Mouse (Mus musculus): ENCODE results near the gene N4bp3. TPM values are rescaled to one million over a fixed set of nuclear protein-coding genes. Genes with fewer than 3 reads are reported as not detected.

N4bp3 gene
- total RNA-seq, 4 experiments from 2014 or later = 9.2 to 10.8 (median 10.3) TPM

- no peak for DNase-seq (ENCODE audit: low spot score)
These were observed 53.1 kb downstream of the N4bp3 start for GRCm38 (mm10) chr11:51597553-51597952.

DNA sequence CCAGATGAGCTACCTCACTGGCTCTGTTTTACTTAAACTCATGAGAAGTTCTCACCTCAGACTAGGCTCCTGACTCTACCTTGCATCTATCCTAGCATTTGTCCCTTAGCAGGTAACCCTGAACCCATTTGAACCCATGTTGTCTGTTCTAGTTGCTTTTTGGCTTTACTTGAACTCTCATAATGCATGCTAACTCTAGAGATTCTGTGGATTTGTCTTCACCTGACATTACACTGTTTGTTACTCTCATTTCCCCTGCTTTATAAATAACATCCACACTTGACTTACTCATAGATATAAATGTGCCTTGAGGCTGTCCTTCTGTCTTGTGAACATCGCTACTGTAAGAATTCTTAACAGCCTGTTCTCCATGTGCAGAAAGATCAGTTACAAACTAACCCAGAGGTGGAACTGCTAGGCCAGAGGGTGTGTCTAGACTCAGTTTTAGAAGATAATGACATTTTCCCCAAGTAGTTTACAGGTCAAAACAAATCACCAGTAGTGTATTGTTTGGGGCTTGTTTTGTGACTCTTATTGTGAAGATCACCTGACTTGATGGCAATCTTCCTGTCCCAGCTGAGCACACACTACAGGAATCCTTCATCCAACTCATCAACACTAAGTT lies 55.1 kb downstream of the N4bp3 start:
- DNase-seq (ENCODE audit: low spot score) = no peak

DNA sequence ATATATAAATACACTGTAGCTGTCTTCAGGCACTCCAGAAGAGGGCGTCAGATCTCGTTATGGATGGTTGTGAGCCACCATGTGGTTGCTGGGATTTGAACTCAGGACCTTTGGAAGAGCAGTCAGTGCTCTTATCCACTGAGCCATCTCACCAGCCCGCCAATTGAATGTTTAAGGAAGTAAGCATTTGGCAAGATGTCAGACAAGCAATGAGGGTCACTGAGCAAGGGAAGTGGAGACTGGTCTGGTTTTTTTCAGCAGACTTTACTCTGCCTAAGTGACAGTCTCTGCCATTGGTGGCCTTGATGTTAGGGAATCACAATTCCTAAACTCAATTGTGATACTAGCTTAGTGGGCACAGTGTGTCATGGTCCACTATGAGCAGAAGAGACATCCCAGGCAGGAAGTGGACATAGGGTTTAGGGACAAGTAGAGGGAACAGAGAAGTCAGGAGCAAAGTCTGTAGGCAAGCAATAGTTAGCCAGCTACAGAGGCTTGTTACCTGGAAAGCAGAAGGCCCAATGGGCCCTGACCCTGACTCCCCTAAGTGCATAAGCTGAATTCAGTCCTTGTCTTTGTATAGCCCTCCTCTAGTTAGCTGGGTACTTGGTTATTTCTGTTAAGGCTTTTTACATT lies 55.8 kb downstream of the N4bp3 start:
- no peak for DNase-seq (ENCODE audit: low spot score)

- DNase-seq (ENCODE audit: low spot score) = no peak
These were observed 56.8 kb downstream of the N4bp3 start for GRCm38 (mm10) chr11:51593849-51594248.

DNA sequence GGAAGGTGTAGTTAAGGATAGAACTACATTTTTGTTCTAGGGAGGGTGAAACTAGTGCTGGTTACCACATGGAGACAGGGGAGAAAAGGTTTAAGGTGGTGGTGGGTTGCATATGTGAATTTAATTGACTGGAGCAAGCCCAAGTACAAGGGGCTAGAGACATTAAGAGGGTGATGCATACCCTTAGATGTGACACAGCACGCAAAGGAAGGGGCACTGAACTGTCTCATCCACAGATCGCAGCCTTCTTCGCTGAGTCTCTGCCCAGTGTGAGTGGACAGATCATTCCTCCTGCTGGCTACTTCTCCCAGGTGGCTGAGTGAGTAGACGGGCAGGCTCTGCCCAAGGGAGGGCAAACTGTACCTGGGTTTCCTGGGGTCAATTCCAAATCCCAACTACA lies 57.3 kb downstream of the N4bp3 start:
- no peak for DNase-seq (ENCODE audit: low spot score)

Other genes with a start within 250 kb of the N4bp3 start
- gene Phykpl, start 66.1 kb downstream of the N4bp3 start, total RNA-seq (2022) = 1 to 10 TPM; 8.5 to 9.6 (median 8.9) TPM
- gene Hnrnpab, start 44.0 kb downstream of the N4bp3 start, total RNA-seq (2022) = 100 to 1,000 TPM; 119 to 149 (median 133) TPM
- 10 to 100 TPM; 18.4 to 23.7 (median 21.4) TPM for gene Nhp2, start 31.1 kb downstream of the N4bp3 start, total RNA-seq (2022)
- 10 to 100 TPM; 12.6 to 19.1 (median 15.3) TPM for gene Rmnd5b, start 14.9 kb downstream of the N4bp3 start, total RNA-seq (2022)
- 1 to 10 TPM in 1 of 4 experiments, under 1 TPM in 3; 0.22 to 1.0 (median 0.63) TPM for gene D930048N14Rik, start 112 bp upstream of the N4bp3 start, total RNA-seq (2022)
- gene 0610009B22Rik, start 38.0 kb upstream of the N4bp3 start, total RNA-seq (2022) = 10 to 100 TPM; 35.6 to 44.6 (median 40.8) TPM
- gene Sec24a, start 112.8 kb upstream of the N4bp3 start, total RNA-seq (2022) = 10 to 100 TPM; 15.0 to 16.9 (median 16.2) TPM
- gene Sar1b, start 112.8 kb upstream of the N4bp3 start, total RNA-seq (2022) = 100 to 1,000 TPM; 149 to 178 (median 154) TPM
- gene Jade2, start 206.8 kb upstream of the N4bp3 start, total RNA-seq (2022) = 10 to 100 TPM in 3 of 4 experiments, 1 to 10 TPM in 1; 9.8 to 14.8 (median 11.8) TPM

Measured in heart, adult 8-10 months (tissue).